Mouse (Mus musculus): ENCODE results near the gene Dhx29. TPM values are rescaled to one million over a fixed set of nuclear protein-coding genes. Genes with fewer than 3 reads are reported as not detected.

Dhx29 gene
- polyA plus RNA-seq (2014; fragmentation: Nextera tagmentation; extraction: Ambion mirVana) = 35.5 TPM in 2 replicates

GRCm38 (mm10) chr13:112927287-112928001, at the start of gene Dhx29, which contains the start of gene Mtrex:
Gene Dhx29 (plus strand): TSS chr13:112927454.
Gene Mtrex (minus strand): TSS chr13:112927398.
- ATAC-seq (replicated peaks; ENCODE audit: insufficient number of reproducible peaks, low FRiP score, low TSS enrichment, low read depth) = peak; percentile 99
- Histone ChIP-seq H3K4me2 (ENCODE audit: low read depth, low read length) (peak within 1 kb of the TSS; percentile 66), H3K9me3 (replicated peaks; ENCODE audit: control insufficient read depth, low read length) (no peaks in the 10 kb centered on the region), H3K4me1 (ENCODE audit: control insufficient read depth, insufficient read depth, low read length) (peaks cover 3% of the 10 kb centered on the region; the same call in 1 of the 2 replicates), H3K9ac (replicated peaks; ENCODE audit: low read length) (peak within 1 kb of the TSS; percentile 57), H3K36me3 (replicated peaks; ENCODE audit: control insufficient read depth, insufficient read depth, low read depth, low read length) (peaks cover 1% of the 10 kb centered on the region), H3K27me3 (ENCODE audit: control insufficient read depth, insufficient read depth, low read length) (no peaks in the 10 kb centered on the region), H3K4me3 (ENCODE audit: low read depth, low read length) (peak within 1 kb of the TSS; percentile 64), H3K27ac (replicated peaks; ENCODE audit: low read depth, low read length) (peak within 1 kb of the TSS; percentile 72)
- DNase-seq (ENCODE audit: low spot score) = peak; percentile 98
- under 1% methylated on average over 57 of the region's 57 CpGs for WGBS

DNA sequence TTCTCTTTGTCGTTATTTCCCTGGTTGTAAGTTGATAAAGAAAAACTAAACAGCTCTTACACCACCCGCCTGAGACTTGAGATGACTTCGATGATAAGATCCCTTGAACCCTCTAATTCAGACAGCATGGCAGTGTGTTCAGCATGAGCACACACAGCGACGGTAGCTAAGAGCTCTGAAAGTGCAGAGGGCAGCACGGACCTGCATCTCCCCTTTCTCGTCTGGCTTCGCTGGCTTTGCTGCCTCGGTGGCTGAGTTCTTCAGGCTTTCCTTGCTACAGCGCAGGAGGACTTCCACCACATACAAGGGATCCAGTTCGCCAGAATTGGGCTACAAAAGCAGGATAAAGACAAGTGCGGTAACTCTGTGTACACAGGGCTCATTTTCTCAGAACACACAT, 40.0 kb upstream of the Dhx29 start:
- no peaks in the 10 kb centered on the region for H3K4me1 ChIP-seq (ENCODE audit: control insufficient read depth, insufficient read depth, low read length)
- 88% methylated on average over 12 of the region's 12 CpGs for WGBS
- no peak for ATAC-seq (replicated peaks; ENCODE audit: insufficient number of reproducible peaks, low FRiP score, low TSS enrichment, low read depth)
- H3K4me3 ChIP-seq (ENCODE audit: low read depth, low read length) = no peak overlapping the region
- H3K9me3 ChIP-seq (replicated peaks; ENCODE audit: control insufficient read depth, low read length) = no peaks in the 10 kb centered on the region
- H3K9ac ChIP-seq (replicated peaks; ENCODE audit: low read length) = no peak overlapping the region
- peaks cover 16% of the 10 kb centered on the region for H3K36me3 ChIP-seq (replicated peaks; ENCODE audit: control insufficient read depth, insufficient read depth, low read depth, low read length)
- H3K4me2 ChIP-seq (ENCODE audit: low read depth, low read length) = no peak overlapping the region
- H3K27me3 ChIP-seq (ENCODE audit: control insufficient read depth, insufficient read depth, low read length) = no peaks in the 10 kb centered on the region
- no peak for DNase-seq (ENCODE audit: low spot score)
- H3K27ac ChIP-seq (replicated peaks; ENCODE audit: low read depth, low read length) = no peak overlapping the region

- DNase-seq (ENCODE audit: low spot score) = no peak
- H3K4me2 ChIP-seq (ENCODE audit: low read depth, low read length) = no peak overlapping the region
- no peak overlapping the region for H3K9ac ChIP-seq (replicated peaks; ENCODE audit: low read length)
- ATAC-seq (replicated peaks; ENCODE audit: insufficient number of reproducible peaks, low FRiP score, low TSS enrichment, low read depth) = no peak
- H3K9me3 ChIP-seq (replicated peaks; ENCODE audit: control insufficient read depth, low read length) = no peaks in the 10 kb centered on the region
- H3K4me1 ChIP-seq (ENCODE audit: control insufficient read depth, insufficient read depth, low read length) = no peaks in the 10 kb centered on the region
- H3K4me3 ChIP-seq (ENCODE audit: low read depth, low read length) = no peak overlapping the region
- 95% methylated on average over 3 of the region's 3 CpGs for WGBS
- H3K27ac ChIP-seq (replicated peaks; ENCODE audit: low read depth, low read length) = no peak overlapping the region
- no peaks in the 10 kb centered on the region; the same call in 1 of the 2 replicates for H3K36me3 ChIP-seq (replicated peaks; ENCODE audit: control insufficient read depth, insufficient read depth, low read depth, low read length)
- H3K27me3 ChIP-seq (ENCODE audit: control insufficient read depth, insufficient read depth, low read length) = no peaks in the 10 kb centered on the region
Observed at GRCm38 (mm10) chr13:112902176-112902575, 25.1 kb upstream of the Dhx29 start.

DNA sequence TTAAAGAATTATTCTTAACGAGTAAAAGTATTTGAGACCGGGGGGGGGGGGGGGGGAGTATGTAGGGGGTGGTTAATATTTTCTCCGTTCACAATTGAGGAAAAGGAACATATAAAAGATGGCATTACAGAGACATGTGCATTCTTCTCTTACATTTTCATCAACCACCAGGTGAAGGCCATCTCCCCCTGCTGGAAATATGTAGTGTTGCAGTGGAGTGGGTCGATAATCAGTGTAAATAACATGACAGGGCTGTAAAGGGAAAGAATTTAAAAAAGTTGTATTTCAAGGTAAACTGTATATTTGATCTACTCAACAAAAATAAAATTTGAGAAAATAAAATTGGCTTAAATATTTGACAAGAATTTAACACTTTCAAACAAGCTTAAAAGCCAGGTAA, 17.6 kb upstream of the Dhx29 start:
- 74% methylated on average over 4 of the region's 4 CpGs for WGBS
- H3K9ac ChIP-seq (replicated peaks; ENCODE audit: low read length) = no peak overlapping the region
- no peaks in the 10 kb centered on the region for H3K9me3 ChIP-seq (replicated peaks; ENCODE audit: control insufficient read depth, low read length)
- H3K27ac ChIP-seq (replicated peaks; ENCODE audit: low read depth, low read length) = no peak overlapping the region
- peak; percentile 73 for DNase-seq (ENCODE audit: low spot score)
- H3K4me2 ChIP-seq (ENCODE audit: low read depth, low read length) = no peak overlapping the region
- no peak overlapping the region for H3K4me3 ChIP-seq (ENCODE audit: low read depth, low read length)
- no peaks in the 10 kb centered on the region for H3K4me1 ChIP-seq (ENCODE audit: control insufficient read depth, insufficient read depth, low read length)
- H3K27me3 ChIP-seq (ENCODE audit: control insufficient read depth, insufficient read depth, low read length) = no peaks in the 10 kb centered on the region
- ATAC-seq (replicated peaks; ENCODE audit: insufficient number of reproducible peaks, low FRiP score, low TSS enrichment, low read depth) = no peak
- H3K36me3 ChIP-seq (replicated peaks; ENCODE audit: control insufficient read depth, insufficient read depth, low read depth, low read length) = peaks cover 2% of the 10 kb centered on the region; the same call in 1 of the 2 replicates

GRCm38 (mm10) chr13:112910434-112910833, 16.8 kb upstream of the Dhx29 start:
- peaks cover 2% of the 10 kb centered on the region; the same call in 1 of the 2 replicates for H3K36me3 ChIP-seq (replicated peaks; ENCODE audit: control insufficient read depth, insufficient read depth, low read depth, low read length)
- ATAC-seq (replicated peaks; ENCODE audit: insufficient number of reproducible peaks, low FRiP score, low TSS enrichment, low read depth) (no peak), DNase-seq (ENCODE audit: low spot score) (no peak)
- no peaks in the 10 kb centered on the region for H3K4me1 ChIP-seq (ENCODE audit: control insufficient read depth, insufficient read depth, low read length)
- H3K27ac ChIP-seq (replicated peaks; ENCODE audit: low read depth, low read length) = no peak overlapping the region
- no peak overlapping the region for H3K4me3 ChIP-seq (ENCODE audit: low read depth, low read length)
- H3K4me2 ChIP-seq (ENCODE audit: low read depth, low read length) = no peak overlapping the region
- WGBS = 90% methylated on average over 4 of the region's 4 CpGs
- no peaks in the 10 kb centered on the region for H3K9me3 ChIP-seq (replicated peaks; ENCODE audit: control insufficient read depth, low read length)
- no peak overlapping the region for H3K9ac ChIP-seq (replicated peaks; ENCODE audit: low read length)
- H3K27me3 ChIP-seq (ENCODE audit: control insufficient read depth, insufficient read depth, low read length) = no peaks in the 10 kb centered on the region

- Histone ChIP-seq H3K4me1 (ENCODE audit: control insufficient read depth, insufficient read depth, low read length) (no peaks in the 10 kb centered on the region), H3K4me2 (ENCODE audit: low read depth, low read length) (no peak overlapping the region), H3K9me3 (replicated peaks; ENCODE audit: control insufficient read depth, low read length) (no peaks in the 10 kb centered on the region), H3K9ac (replicated peaks; ENCODE audit: low read length) (no peak overlapping the region), H3K36me3 (replicated peaks; ENCODE audit: control insufficient read depth, insufficient read depth, low read depth, low read length) (peaks cover 2% of the 10 kb centered on the region; the same call in 1 of the 2 replicates), H3K27ac (replicated peaks; ENCODE audit: low read depth, low read length) (no peak overlapping the region), H3K27me3 (ENCODE audit: control insufficient read depth, insufficient read depth, low read length) (no peaks in the 10 kb centered on the region), H3K4me3 (ENCODE audit: low read depth, low read length) (no peak overlapping the region)
- 90% methylated on average over 4 of the region's 4 CpGs for WGBS
- DNase-seq (ENCODE audit: low spot score) (no peak), ATAC-seq (replicated peaks; ENCODE audit: insufficient number of reproducible peaks, low FRiP score, low TSS enrichment, low read depth) (no peak)
Observed at GRCm38 (mm10) chr13:112919141-112919865, 8.0 kb upstream of the Dhx29 start.

- Histone ChIP-seq H3K9me3 (replicated peaks; ENCODE audit: control insufficient read depth, low read length) (no peaks in the 10 kb centered on the region), H3K4me1 (ENCODE audit: control insufficient read depth, insufficient read depth, low read length) (0 out of 2 replicates have a peak, but pooled peaks cover 2% of the 10 kb centered on the region), H3K4me3 (ENCODE audit: low read depth, low read length) (no peak overlapping the region), H3K36me3 (replicated peaks; ENCODE audit: control insufficient read depth, insufficient read depth, low read depth, low read length) (peaks cover 2% of the 10 kb centered on the region; the same call in 1 of the 2 replicates), H3K4me2 (ENCODE audit: low read depth, low read length) (no peak overlapping the region), H3K27ac (replicated peaks; ENCODE audit: low read depth, low read length) (no peak overlapping the region), H3K27me3 (ENCODE audit: control insufficient read depth, insufficient read depth, low read length) (no peaks in the 10 kb centered on the region), H3K9ac (replicated peaks; ENCODE audit: low read length) (no peak overlapping the region)
- 89% methylated on average over 3 of the region's 3 CpGs for WGBS
- ATAC-seq (replicated peaks; ENCODE audit: insufficient number of reproducible peaks, low FRiP score, low TSS enrichment, low read depth) (no peak), DNase-seq (ENCODE audit: low spot score) (no peak)
Observed at GRCm38 (mm10) chr13:112920906-112921305, 6.3 kb upstream of the Dhx29 start.

- H3K36me3 ChIP-seq (replicated peaks; ENCODE audit: control insufficient read depth, insufficient read depth, low read depth, low read length) = no peaks in the 10 kb centered on the region
- no peaks in the 10 kb centered on the region for H3K9me3 ChIP-seq (replicated peaks; ENCODE audit: control insufficient read depth, low read length)
- 80% methylated on average over 6 of the region's 6 CpGs for WGBS
- peaks cover 3% of the 10 kb centered on the region; the same call in 1 of the 2 replicates for H3K4me1 ChIP-seq (ENCODE audit: control insufficient read depth, insufficient read depth, low read length)
- DNase-seq (ENCODE audit: low spot score) (no peak), ATAC-seq (replicated peaks; ENCODE audit: insufficient number of reproducible peaks, low FRiP score, low TSS enrichment, low read depth) (no peak)
- no peak overlapping the region for H3K4me3 ChIP-seq (ENCODE audit: low read depth, low read length)
- no peak overlapping the region for H3K27ac ChIP-seq (replicated peaks; ENCODE audit: low read depth, low read length)
- no peak overlapping the region for H3K9ac ChIP-seq (replicated peaks; ENCODE audit: low read length)
- no peak overlapping the region for H3K4me2 ChIP-seq (ENCODE audit: low read depth, low read length)
- H3K27me3 ChIP-seq (ENCODE audit: control insufficient read depth, insufficient read depth, low read length) = no peaks in the 10 kb centered on the region
Observed at GRCm38 (mm10) chr13:112925266-112925665, 2.0 kb upstream of the Dhx29 start.
